In genomic region chr5:117032130-117032529, GRCm38 (mm10) we compare ENCODE assay signal across 13 mouse cellular contexts.
DNase-seq lines count a peak whose midpoint lies in the region; ATAC-seq and TF ChIP-seq lines count a peak whose summit lies in the region.
"Had no signal": no experiment of that assay in that cellular context is flagged by ENCODE, and none has a peak within 500 bp of the region (broad histone marks: within the 10 kb centered on the region; RNA-seq: fewer than 3 reads in every experiment).

No protein-coding gene starts in this region.

- TF ChIP-seq EP300 in liver, postnatal 0 days (IDR thresholded peaks at IDR 0.05; ENCODE audit: low read depth): no peak

- 41% methylated on average over 10 of the region's 10 CpGs for WGBS in forebrain, embryonic 14.5 days
- 86% methylated on average over 10 of the region's 10 CpGs for WGBS in forebrain, embryonic 11.5 days
- 76% methylated on average over 10 of the region's 10 CpGs for WGBS in liver, postnatal 0 days (ENCODE audit: insufficient replicate concordance)

- H3K27ac ChIP-seq in forebrain, embryonic 14.5 days (ENCODE audit: low read depth, low read length): no peak overlapping the region; the same call in 1 of the 2 replicates
- no peak overlapping the region for H3K27ac ChIP-seq in forebrain, embryonic 11.5 days (ENCODE audit: low read depth, low read length)
- H3K27ac ChIP-seq in liver, postnatal 0 days (ENCODE audit: low read depth): no peak overlapping the region
- H3K27ac ChIP-seq: embryonic facial prominence, embryonic 13.5 days; limb, embryonic 13.5 days; macrophage had no signal

- intact Hi-C loops in left cerebral cortex, postnatal 25 days (cut with DNase I): loop anchor here (5.0 to 10.0 kb wide), 3 partner anchors 287 to 797 kb away; partner anchors contain the start of gene Srrm4

- peak; percentile 92 for DNase-seq in forebrain, embryonic 14.5 days (ENCODE audit: low spot score)
- no peak for DNase-seq in forebrain, embryonic 11.5 days (ENCODE audit: low spot score)
- peak; percentile 57 for DNase-seq in brain, embryonic 18.5 days (ENCODE audit: low read depth, low spot score)
- peak; percentile 25 to 32 for DNase-seq in frontal cortex, postnatal 10 days (ENCODE audit: low spot score in 2 of 2)
- peak; percentile 16 to 52 for DNase-seq in left cerebral cortex, postnatal 25 days (ENCODE audit: low spot score in 2 of 2)
- no peak for DNase-seq in T-cell, adult 2 months (ENCODE audit: low spot score)
- DNase-seq in liver, postnatal 0 days: no peak
- no peak for DNase-seq in kidney, postnatal 10 days
- DNase-seq: adrenal gland, postnatal 25 days; heart, adult 18-20 months had no signal

- no peaks in the 10 kb centered on the region for H3K4me1 ChIP-seq in forebrain, embryonic 14.5 days (ENCODE audit: control insufficient read depth, insufficient read depth, low read length)
- H3K4me1 ChIP-seq in forebrain, embryonic 11.5 days (replicated peaks; ENCODE audit: control insufficient read depth, insufficient read depth, low read length): 0 out of 2 replicates have a peak, but pooled peaks cover 2% of the 10 kb centered on the region
- H3K4me1 ChIP-seq in liver, postnatal 0 days (ENCODE audit: insufficient read depth): no peaks in the 10 kb centered on the region
- H3K4me1 ChIP-seq: embryonic facial prominence, embryonic 13.5 days; limb, embryonic 13.5 days had no signal

- H3K27me3 ChIP-seq in forebrain, embryonic 14.5 days (replicated peaks; ENCODE audit: control insufficient read depth, insufficient read depth, low read length): no peaks in the 10 kb centered on the region
- no peaks in the 10 kb centered on the region for H3K27me3 ChIP-seq in forebrain, embryonic 11.5 days (ENCODE audit: control insufficient read depth, insufficient read depth, low read length)
- H3K27me3 ChIP-seq in liver, postnatal 0 days (ENCODE audit: insufficient read depth, low read length): no peaks in the 10 kb centered on the region
- H3K27me3 ChIP-seq: embryonic facial prominence, embryonic 13.5 days; limb, embryonic 13.5 days had no signal

- H3K9me3 ChIP-seq in forebrain, embryonic 14.5 days (replicated peaks; ENCODE audit: control insufficient read depth, low read length): no peaks in the 10 kb centered on the region
- no peaks in the 10 kb centered on the region for H3K9me3 ChIP-seq in forebrain, embryonic 11.5 days (ENCODE audit: control insufficient read depth, low read length)
- H3K9me3 ChIP-seq in liver, postnatal 0 days (ENCODE audit: low read length): no peaks in the 10 kb centered on the region; the same call in 1 of the 2 replicates

- H3K36me3 ChIP-seq in forebrain, embryonic 14.5 days (ENCODE audit: control insufficient read depth, insufficient read depth, low read length): no peaks in the 10 kb centered on the region
- no peaks in the 10 kb centered on the region for H3K36me3 ChIP-seq in forebrain, embryonic 11.5 days (ENCODE audit: control insufficient read depth, insufficient read depth, low read length)
- H3K36me3 ChIP-seq in liver, postnatal 0 days (replicated peaks; ENCODE audit: insufficient read depth, low read length): no peaks in the 10 kb centered on the region
- H3K36me3 ChIP-seq: embryonic facial prominence, embryonic 13.5 days; limb, embryonic 13.5 days had no signal

- H3K4me3 ChIP-seq in forebrain, embryonic 14.5 days (ENCODE audit: low read depth, low read length): no peak overlapping the region
- H3K4me3 ChIP-seq in forebrain, embryonic 11.5 days (ENCODE audit: low read depth, low read length): no peak overlapping the region
- H3K4me3 ChIP-seq in liver, postnatal 0 days (ENCODE audit: low read depth, low read length): no peak overlapping the region
- H3K4me3 ChIP-seq: embryonic facial prominence, embryonic 13.5 days; limb, embryonic 13.5 days had no signal

- no peak for TF ChIP-seq CTCF in liver, postnatal 0 days (IDR thresholded peaks at IDR 0.05; ENCODE audit: low read depth)

- H3K9ac ChIP-seq in forebrain, embryonic 14.5 days (ENCODE audit: low read length): no peak overlapping the region
- H3K9ac ChIP-seq in forebrain, embryonic 11.5 days (ENCODE audit: low read length): no peak overlapping the region
- no peak overlapping the region for H3K9ac ChIP-seq in liver, postnatal 0 days (replicated peaks)
- H3K9ac ChIP-seq: embryonic facial prominence, embryonic 13.5 days; limb, embryonic 13.5 days had no signal

- peak; percentile 91; the same call in 1 of the 2 replicates for ATAC-seq in forebrain, embryonic 14.5 days
- ATAC-seq in forebrain, embryonic 11.5 days (replicated peaks; ENCODE audit: low FRiP score): no peak
- no peak for ATAC-seq in liver, postnatal 0 days

- H3K4me2 ChIP-seq in forebrain, embryonic 14.5 days (ENCODE audit: low read length): no peak overlapping the region
- H3K4me2 ChIP-seq in forebrain, embryonic 11.5 days (ENCODE audit: low read depth, low read length, severe bottlenecking): no peak overlapping the region
- no peak overlapping the region for H3K4me2 ChIP-seq in liver, postnatal 0 days (ENCODE audit: low read depth, low read length)
- H3K4me2 ChIP-seq: embryonic facial prominence, embryonic 13.5 days; limb, embryonic 13.5 days had no signal

Comparison
In these comparisons a context has a peak if more than half of its experiments do, and no peak if none do; other contexts are left out.
1. DNase-seq: peak in forebrain, embryonic 14.5 days (single experiment), brain, embryonic 18.5 days (single experiment), frontal cortex, postnatal 10 days (2 of 2) and left cerebral cortex, postnatal 25 days (2 of 2); none in forebrain, embryonic 11.5 days (single experiment), T-cell, adult 2 months (single experiment), liver, postnatal 0 days (single experiment) and kidney, postnatal 10 days (single experiment).